Mouse (Mus musculus): ENCODE measurements at regions not wholly inside any gene's neighbourhood (a gene's known extent, or its start where the extent isn't known, plus 50 kb on each side); places are given as distances from the start of the nearest gene placed in this dataset.

GRCm38 (mm10) chr16:55611172-55611571 lies 227.5 kb downstream of the Nfkbiz start:
- 76% methylated on average over 3 of the region's 3 CpGs for WGBS
- H3K4me1 ChIP-seq (ENCODE audit: control insufficient read depth, insufficient read depth, low read depth, low read length), result no peaks in the 10 kb centered on the region
- no peak overlapping the region for H3K4me3 ChIP-seq (ENCODE audit: low read length)
- H3K9ac ChIP-seq (ENCODE audit: low read depth, low read length), result no peak overlapping the region
- ATAC-seq, result no peak
- H3K9me3 ChIP-seq (ENCODE audit: control insufficient read depth, low read length), result peaks cover 3% of the 10 kb centered on the region; the same call in 1 of the 2 replicates
- no peaks in the 10 kb centered on the region for H3K36me3 ChIP-seq (ENCODE audit: control insufficient read depth, insufficient read depth, low read length)
- H3K4me2 ChIP-seq (ENCODE audit: low read length), result no peak overlapping the region
- H3K27me3 ChIP-seq (replicated peaks; ENCODE audit: control insufficient read depth, insufficient read depth, low read length), result no peaks in the 10 kb centered on the region
- H3K27ac ChIP-seq (ENCODE audit: low read depth, low read length), result no peak overlapping the region

GRCm38 (mm10) chr16:55608361-55608760 lies 230.3 kb downstream of the Nfkbiz start:
- Histone ChIP-seq H3K9me3 (ENCODE audit: control insufficient read depth, low read length) (peaks cover 3% of the 10 kb centered on the region; the same call in 1 of the 2 replicates), H3K36me3 (ENCODE audit: control insufficient read depth, insufficient read depth, low read length) (no peaks in the 10 kb centered on the region), H3K4me2 (ENCODE audit: low read length) (no peak overlapping the region), H3K4me3 (ENCODE audit: low read length) (no peak overlapping the region), H3K9ac (ENCODE audit: low read depth, low read length) (no peak overlapping the region), H3K27me3 (replicated peaks; ENCODE audit: control insufficient read depth, insufficient read depth, low read length) (no peaks in the 10 kb centered on the region), H3K27ac (ENCODE audit: low read depth, low read length) (no peak overlapping the region), H3K4me1 (ENCODE audit: control insufficient read depth, insufficient read depth, low read depth, low read length) (no peaks in the 10 kb centered on the region)
- 79% methylated on average over 3 of the region's 3 CpGs for WGBS
- ATAC-seq, result no peak

- H3K9ac ChIP-seq (ENCODE audit: low read depth, low read length), result no peak overlapping the region
- no peaks in the 10 kb centered on the region for H3K36me3 ChIP-seq (ENCODE audit: control insufficient read depth, insufficient read depth, low read length)
- no peaks in the 10 kb centered on the region for H3K4me1 ChIP-seq (ENCODE audit: control insufficient read depth, insufficient read depth, low read depth, low read length)
- 90% methylated on average over 7 of the region's 7 CpGs for WGBS
- no peaks in the 10 kb centered on the region for H3K27me3 ChIP-seq (replicated peaks; ENCODE audit: control insufficient read depth, insufficient read depth, low read length)
- no peak for ATAC-seq
- H3K4me3 ChIP-seq (ENCODE audit: low read length), result no peak overlapping the region
- no peak overlapping the region for H3K27ac ChIP-seq (ENCODE audit: low read depth, low read length)
- peaks cover 3% of the 10 kb centered on the region; the same call in 1 of the 2 replicates for H3K9me3 ChIP-seq (ENCODE audit: control insufficient read depth, low read length)
- no peak overlapping the region for H3K4me2 ChIP-seq (ENCODE audit: low read length)
Measured at GRCm38 (mm10) chr16:55606447-55607239, 232.1 kb downstream of the Nfkbiz start.

GRCm38 (mm10) chr16:55603611-55604010 lies 235.1 kb downstream of the Nfkbiz start:
- H3K27me3 ChIP-seq (replicated peaks; ENCODE audit: control insufficient read depth, insufficient read depth, low read length), result no peaks in the 10 kb centered on the region
- H3K9me3 ChIP-seq (ENCODE audit: control insufficient read depth, low read length), result no peaks in the 10 kb centered on the region
- H3K4me2 ChIP-seq (ENCODE audit: low read length), result no peak overlapping the region
- ATAC-seq, result no peak
- no peak overlapping the region for H3K4me3 ChIP-seq (ENCODE audit: low read length)
- H3K4me1 ChIP-seq (ENCODE audit: control insufficient read depth, insufficient read depth, low read depth, low read length), result no peaks in the 10 kb centered on the region
- no peaks in the 10 kb centered on the region for H3K36me3 ChIP-seq (ENCODE audit: control insufficient read depth, insufficient read depth, low read length)
- no peak overlapping the region for H3K27ac ChIP-seq (ENCODE audit: low read depth, low read length)
- WGBS, result 91% methylated on average over 2 of the region's 2 CpGs
- H3K9ac ChIP-seq (ENCODE audit: low read depth, low read length), result no peak overlapping the region

GRCm38 (mm10) chr16:55589382-55589956 lies 249.2 kb downstream of the Nfkbiz start:
- H3K9ac ChIP-seq (ENCODE audit: low read depth, low read length), result no peak overlapping the region
- 96% methylated on average over 1 of the region's 1 CpGs for WGBS
- no peak for ATAC-seq
- no peak overlapping the region for H3K4me2 ChIP-seq (ENCODE audit: low read length)
- no peak overlapping the region for H3K4me3 ChIP-seq (ENCODE audit: low read length)
- no peaks in the 10 kb centered on the region for H3K4me1 ChIP-seq (ENCODE audit: control insufficient read depth, insufficient read depth, low read depth, low read length)
- H3K27ac ChIP-seq (ENCODE audit: low read depth, low read length), result no peak overlapping the region
- H3K36me3 ChIP-seq (ENCODE audit: control insufficient read depth, insufficient read depth, low read length), result no peaks in the 10 kb centered on the region
- H3K27me3 ChIP-seq (replicated peaks; ENCODE audit: control insufficient read depth, insufficient read depth, low read length), result no peaks in the 10 kb centered on the region
- H3K9me3 ChIP-seq (ENCODE audit: control insufficient read depth, low read length), result no peaks in the 10 kb centered on the region

- no peak for ATAC-seq
- Histone ChIP-seq H3K9ac (ENCODE audit: low read depth, low read length) (no peak overlapping the region), H3K4me3 (ENCODE audit: low read length) (no peak overlapping the region), H3K27ac (ENCODE audit: low read depth, low read length) (no peak overlapping the region), H3K4me1 (ENCODE audit: control insufficient read depth, insufficient read depth, low read depth, low read length) (no peaks in the 10 kb centered on the region), H3K36me3 (ENCODE audit: control insufficient read depth, insufficient read depth, low read length) (no peaks in the 10 kb centered on the region), H3K9me3 (ENCODE audit: control insufficient read depth, low read length) (no peaks in the 10 kb centered on the region), H3K27me3 (replicated peaks; ENCODE audit: control insufficient read depth, insufficient read depth, low read length) (no peaks in the 10 kb centered on the region), H3K4me2 (ENCODE audit: low read length) (no peak overlapping the region)
- 91% methylated on average over 6 of the region's 6 CpGs for whole genome bisulfite sequencing
Measured at GRCm38 (mm10) chr16:55587138-55587537, 251.6 kb downstream of the Nfkbiz start.

- ATAC-seq, result no peak
- Histone ChIP-seq H3K4me3 (ENCODE audit: low read length) (no peak overlapping the region), H3K4me1 (ENCODE audit: control insufficient read depth, insufficient read depth, low read depth, low read length) (no peaks in the 10 kb centered on the region), H3K9me3 (ENCODE audit: control insufficient read depth, low read length) (no peaks in the 10 kb centered on the region), H3K27me3 (replicated peaks; ENCODE audit: control insufficient read depth, insufficient read depth, low read length) (no peaks in the 10 kb centered on the region), H3K27ac (ENCODE audit: low read depth, low read length) (no peak overlapping the region), H3K9ac (ENCODE audit: low read depth, low read length) (no peak overlapping the region), H3K36me3 (ENCODE audit: control insufficient read depth, insufficient read depth, low read length) (no peaks in the 10 kb centered on the region), H3K4me2 (ENCODE audit: low read length) (no peak overlapping the region)
- 78% methylated on average over 3 of the region's 3 CpGs for WGBS
Measured at GRCm38 (mm10) chr16:55582906-55583305, 255.8 kb downstream of the Nfkbiz start.

- H3K36me3 ChIP-seq (ENCODE audit: control insufficient read depth, insufficient read depth, low read length), result no peaks in the 10 kb centered on the region
- 97% methylated on average over 7 of the region's 7 CpGs for WGBS
- no peaks in the 10 kb centered on the region for H3K9me3 ChIP-seq (ENCODE audit: control insufficient read depth, low read length)
- no peak overlapping the region for H3K4me3 ChIP-seq (ENCODE audit: low read length)
- H3K9ac ChIP-seq (ENCODE audit: low read depth, low read length), result no peak overlapping the region
- no peaks in the 10 kb centered on the region for H3K27me3 ChIP-seq (replicated peaks; ENCODE audit: control insufficient read depth, insufficient read depth, low read length)
- ATAC-seq, result no peak
- H3K4me1 ChIP-seq (ENCODE audit: control insufficient read depth, insufficient read depth, low read depth, low read length), result no peaks in the 10 kb centered on the region
- no peak overlapping the region for H3K27ac ChIP-seq (ENCODE audit: low read depth, low read length)
- no peak overlapping the region for H3K4me2 ChIP-seq (ENCODE audit: low read length)
Measured at GRCm38 (mm10) chr16:55582029-55582428, 256.7 kb downstream of the Nfkbiz start.

- no peak for ATAC-seq
- no peaks in the 10 kb centered on the region for H3K4me1 ChIP-seq (ENCODE audit: control insufficient read depth, insufficient read depth, low read depth, low read length)
- no peak overlapping the region for H3K27ac ChIP-seq (ENCODE audit: low read depth, low read length)
- 88% methylated on average over 4 of the region's 4 CpGs for WGBS
- no peak overlapping the region for H3K4me2 ChIP-seq (ENCODE audit: low read length)
- no peaks in the 10 kb centered on the region for H3K27me3 ChIP-seq (replicated peaks; ENCODE audit: control insufficient read depth, insufficient read depth, low read length)
- no peaks in the 10 kb centered on the region for H3K36me3 ChIP-seq (ENCODE audit: control insufficient read depth, insufficient read depth, low read length)
- H3K4me3 ChIP-seq (ENCODE audit: low read length), result no peak overlapping the region
- H3K9me3 ChIP-seq (ENCODE audit: control insufficient read depth, low read length), result no peaks in the 10 kb centered on the region
- no peak overlapping the region for H3K9ac ChIP-seq (ENCODE audit: low read depth, low read length)
Measured at GRCm38 (mm10) chr16:55580827-55581226, 257.9 kb downstream of the Nfkbiz start.

Data from hindbrain, embryonic 16.5 days (tissue).